Mouse (Mus musculus) ES-E14 (cell line): Measurements from ENCODE around the gene Ythdf1.

ENCODE experiments used
- CHD2 ChIP-seq: IDR thresholded peaks from 2 replicates; pipeline ENCODE4 v1.6.1; 2014; ENCODE audit warnings: mild to moderate bottlenecking, low read depth, low read length, inconsistent platforms
- HCFC1 ChIP-seq: IDR thresholded peaks from 2 replicates; pipeline ENCODE4 v1.6.1; 2012; ENCODE audit warnings: low read length, inconsistent platforms, borderline replicate concordance; ENCODE audit not compliant: insufficient read depth
- MAFK ChIP-seq: IDR thresholded peaks from 2 replicates; pipeline ENCODE4 v1.6.1; 2014; ENCODE audit warnings: mild to moderate bottlenecking, low read depth, low read length, inconsistent platforms; ENCODE audit not compliant: insufficient read depth
- ZC3H11A ChIP-seq: IDR thresholded peaks from 2 replicates; pipeline ENCODE4 v1.6.1; 2012; ENCODE audit warnings: low read depth, mild to moderate bottlenecking, inconsistent platforms, low read length, borderline replicate concordance
- ZNF384 ChIP-seq: IDR thresholded peaks from 2 replicates; pipeline ENCODE4 v1.6.1; 2012; ENCODE audit warnings: low read depth, low read length, inconsistent platforms

GRCm38 (mm10) chr2:180910928-180911327, 9.8 kb downstream of the Ythdf1 start:
- no peak for TF ChIP-seq ZNF384
- TF ChIP-seq MAFK = no peak
- TF ChIP-seq HCFC1 = no peak
- TF ChIP-seq ZC3H11A = no peak
- no peak for TF ChIP-seq CHD2
